Mouse (Mus musculus): ENCODE measurements at regions not wholly inside any gene's neighbourhood (a gene's known extent, or its start where the extent isn't known, plus 50 kb on each side); places are given as distances from the start of the nearest gene placed in this dataset.

DNA sequence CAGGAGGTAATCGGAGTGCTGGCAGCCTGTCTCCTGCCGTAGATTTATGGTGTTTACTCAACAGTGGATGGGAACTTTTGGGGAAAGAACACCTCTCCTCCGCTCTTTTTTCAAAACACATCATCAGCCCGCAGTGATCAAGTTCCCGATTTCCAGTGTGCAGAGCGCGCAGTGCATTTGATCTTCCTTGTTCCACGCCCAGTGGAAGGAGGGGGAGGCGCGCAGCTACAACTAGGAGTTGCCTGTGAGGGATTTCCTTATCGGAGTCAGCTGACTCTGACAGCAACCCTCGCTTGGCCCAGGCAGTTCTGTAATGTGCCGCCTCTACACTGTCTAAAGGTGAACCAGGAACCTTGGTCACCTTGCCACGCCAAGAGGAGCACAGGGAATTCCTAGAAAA lies 226.8 kb upstream of the Spdye4c start:
- ATAC-seq (ENCODE audit: borderline replicate concordance, extremely low read depth, low FRiP score, low TSS enrichment): peak; percentile 67
- Histone ChIP-seq H3K4me3 (peak overlapping the region; percentile 20; the same call in 1 of the 2 replicates), H3K9me3 (no peaks in the 10 kb centered on the region), H3K27ac (no peak overlapping the region), H3K27me3 (no peaks in the 10 kb centered on the region), H3K9ac (no peak overlapping the region), H3K36me3 (no peaks in the 10 kb centered on the region), H3K4me2 (peak overlapping the region; percentile 50), H3K4me1 (peaks cover 13% of the 10 kb centered on the region)
- WGBS: 5% methylated on average over 14 of the region's 14 CpGs

GRCm38 (mm10) chr2:128365004-128365403 lies 226.0 kb upstream of the Spdye4c start:
- Histone ChIP-seq H3K27ac (no peak overlapping the region), H3K36me3 (no peaks in the 10 kb centered on the region), H3K9me3 (no peaks in the 10 kb centered on the region), H3K4me2 (no peak overlapping the region), H3K27me3 (no peaks in the 10 kb centered on the region), H3K4me3 (no peak overlapping the region), H3K4me1 (peaks cover 13% of the 10 kb centered on the region), H3K9ac (no peak overlapping the region)
- 16% methylated on average over 3 of the region's 3 CpGs for WGBS
- ATAC-seq (ENCODE audit: borderline replicate concordance, extremely low read depth, low FRiP score, low TSS enrichment): no peak

GRCm38 (mm10) chr2:128365775-128366174 lies 225.2 kb upstream of the Spdye4c start:
- Histone ChIP-seq H3K9ac (no peak overlapping the region), H3K36me3 (no peaks in the 10 kb centered on the region)
- no peak for ATAC-seq (ENCODE audit: borderline replicate concordance, extremely low read depth, low FRiP score, low TSS enrichment)

DNA sequence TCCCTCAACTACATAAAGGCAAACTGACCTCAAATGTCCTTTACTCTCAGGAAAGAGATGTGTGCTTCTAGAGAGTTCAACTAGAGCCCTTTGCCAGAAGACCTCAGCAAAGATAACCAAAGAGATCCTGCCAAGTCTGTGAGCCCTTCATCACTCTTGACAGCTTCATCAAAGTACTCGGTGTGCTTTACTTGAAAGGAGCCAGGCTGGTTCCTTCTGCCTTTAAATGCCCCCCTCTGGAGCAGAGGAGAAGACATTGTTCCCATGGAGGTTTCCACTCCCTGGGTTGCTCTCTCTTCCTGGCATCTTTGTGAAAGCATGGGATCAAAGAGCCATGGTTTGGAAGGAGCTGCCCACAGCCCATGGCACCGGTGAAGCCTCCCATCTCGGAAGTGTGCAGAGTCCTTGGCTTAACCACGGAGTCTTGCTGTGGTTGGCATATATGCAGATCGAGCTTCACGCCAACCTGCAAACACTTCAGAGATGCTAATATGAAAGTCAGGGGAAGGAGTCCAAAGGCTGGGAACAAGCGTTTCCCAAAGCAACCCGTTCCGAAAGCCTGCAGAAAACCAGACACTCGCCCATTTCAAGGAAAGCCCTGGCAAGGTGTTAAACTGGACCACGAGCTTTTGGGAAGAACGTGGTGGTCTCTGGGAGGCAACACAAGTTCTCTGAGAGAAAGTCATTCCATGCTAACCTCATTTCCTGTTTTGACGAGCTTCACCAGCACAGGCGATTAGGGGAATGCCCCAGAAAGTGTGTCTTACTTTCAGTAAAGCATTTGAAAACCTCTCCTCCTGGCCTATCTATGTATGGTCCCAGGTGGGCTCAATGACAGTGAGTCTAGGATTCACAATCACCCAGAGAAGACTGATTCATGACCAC lies 223.5 kb upstream of the Spdye4c start:
- Histone ChIP-seq H3K27ac (no peak overlapping the region), H3K4me1 (peaks cover 24% of the 10 kb centered on the region), H3K4me2 (no peak overlapping the region), H3K27me3 (no peaks in the 10 kb centered on the region), H3K9me3 (no peaks in the 10 kb centered on the region), H3K4me3 (no peak overlapping the region), H3K36me3 (no peaks in the 10 kb centered on the region), H3K9ac (no peak overlapping the region)
- WGBS: 74% methylated on average over 14 of the region's 14 CpGs
- ATAC-seq (ENCODE audit: borderline replicate concordance, extremely low read depth, low FRiP score, low TSS enrichment): no peak

More at GRCm38 (mm10) chr2:128365775-128366174, 225.2 kb upstream of the Spdye4c start:
- no peaks in the 10 kb centered on the region for H3K27me3 ChIP-seq
- no peak overlapping the region for H3K4me2 ChIP-seq
- H3K9me3 ChIP-seq: no peaks in the 10 kb centered on the region
- WGBS: 77% methylated on average over 2 of the region's 2 CpGs
- no peak overlapping the region for H3K4me3 ChIP-seq
- peaks cover 19% of the 10 kb centered on the region for H3K4me1 ChIP-seq
- H3K27ac ChIP-seq: no peak overlapping the region

GRCm38 (mm10) chr2:128368534-128369273 lies 222.3 kb upstream of the Spdye4c start:
- no peak overlapping the region for H3K4me2 ChIP-seq

DNA sequence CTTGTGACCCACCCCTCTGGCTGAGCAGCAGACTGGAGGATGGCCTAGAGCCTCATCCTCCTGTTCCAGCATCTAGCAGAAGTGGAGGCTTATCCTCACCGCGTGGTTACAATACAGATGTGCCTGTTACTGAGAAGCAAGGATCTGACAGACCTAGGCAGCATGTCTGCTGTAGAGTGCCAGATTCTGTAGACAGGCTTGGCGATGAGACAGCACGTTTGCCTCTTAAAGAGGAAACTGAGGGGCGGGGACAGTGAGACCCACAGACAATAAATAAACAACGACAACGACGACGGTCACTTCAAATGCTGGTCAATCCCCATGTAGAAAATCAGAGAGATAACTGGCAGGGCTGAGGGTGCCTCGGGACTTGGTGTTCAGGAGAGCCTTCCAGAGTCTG lies 220.2 kb upstream of the Spdye4c start:
- H3K36me3 ChIP-seq: no peaks in the 10 kb centered on the region
- H3K4me3 ChIP-seq: no peak overlapping the region
- no peak overlapping the region for H3K9ac ChIP-seq
- peaks cover 22% of the 10 kb centered on the region for H3K4me1 ChIP-seq
- WGBS: 34% methylated on average over 10 of the region's 10 CpGs
- ATAC-seq (ENCODE audit: borderline replicate concordance, extremely low read depth, low FRiP score, low TSS enrichment): 0 out of 2 replicates have a peak, but pooled peaks have one; percentile 32
- H3K27me3 ChIP-seq: no peaks in the 10 kb centered on the region
- no peak overlapping the region; the same call in 1 of the 2 replicates for H3K4me2 ChIP-seq
- H3K9me3 ChIP-seq: no peaks in the 10 kb centered on the region
- no peak overlapping the region for H3K27ac ChIP-seq

More at GRCm38 (mm10) chr2:128368534-128369273, 222.3 kb upstream of the Spdye4c start:
- Histone ChIP-seq H3K27me3 (no peaks in the 10 kb centered on the region), H3K36me3 (no peaks in the 10 kb centered on the region), H3K4me3 (no peak overlapping the region), H3K9me3 (no peaks in the 10 kb centered on the region), H3K9ac (no peak overlapping the region), H3K4me1 (peaks cover 32% of the 10 kb centered on the region), H3K27ac (no peak overlapping the region)
- ATAC-seq (ENCODE audit: borderline replicate concordance, extremely low read depth, low FRiP score, low TSS enrichment): no peak
- 72% methylated on average over 7 of the region's 7 CpGs for WGBS

DNA sequence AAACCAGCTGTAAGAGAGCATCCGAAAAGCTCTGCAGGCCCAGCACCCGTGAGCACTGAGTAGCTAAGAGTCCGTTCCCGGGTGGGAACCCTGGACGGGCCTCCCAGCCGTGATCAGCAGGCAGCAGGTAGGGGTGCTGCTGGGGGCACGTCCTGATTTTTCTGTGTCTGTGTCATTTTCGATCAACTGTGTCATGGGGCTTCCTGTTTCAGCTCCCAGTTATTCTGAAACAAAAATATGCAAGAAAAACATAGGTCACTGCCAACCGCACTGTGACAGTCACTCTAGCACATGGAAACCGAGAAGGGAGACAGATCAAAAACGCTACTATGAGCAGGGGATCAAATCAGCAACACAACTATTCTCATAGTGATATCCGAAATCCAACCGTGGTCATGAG lies 218.8 kb upstream of the Spdye4c start:
- Histone ChIP-seq H3K4me3 (no peak overlapping the region), H3K36me3 (no peaks in the 10 kb centered on the region), H3K9ac (no peak overlapping the region), H3K4me1 (peaks cover 26% of the 10 kb centered on the region), H3K27me3 (no peaks in the 10 kb centered on the region), H3K4me2 (no peak overlapping the region), H3K9me3 (no peaks in the 10 kb centered on the region), H3K27ac (no peak overlapping the region)
- 85% methylated on average over 13 of the region's 13 CpGs for WGBS
- ATAC-seq (ENCODE audit: borderline replicate concordance, extremely low read depth, low FRiP score, low TSS enrichment): no peak

DNA sequence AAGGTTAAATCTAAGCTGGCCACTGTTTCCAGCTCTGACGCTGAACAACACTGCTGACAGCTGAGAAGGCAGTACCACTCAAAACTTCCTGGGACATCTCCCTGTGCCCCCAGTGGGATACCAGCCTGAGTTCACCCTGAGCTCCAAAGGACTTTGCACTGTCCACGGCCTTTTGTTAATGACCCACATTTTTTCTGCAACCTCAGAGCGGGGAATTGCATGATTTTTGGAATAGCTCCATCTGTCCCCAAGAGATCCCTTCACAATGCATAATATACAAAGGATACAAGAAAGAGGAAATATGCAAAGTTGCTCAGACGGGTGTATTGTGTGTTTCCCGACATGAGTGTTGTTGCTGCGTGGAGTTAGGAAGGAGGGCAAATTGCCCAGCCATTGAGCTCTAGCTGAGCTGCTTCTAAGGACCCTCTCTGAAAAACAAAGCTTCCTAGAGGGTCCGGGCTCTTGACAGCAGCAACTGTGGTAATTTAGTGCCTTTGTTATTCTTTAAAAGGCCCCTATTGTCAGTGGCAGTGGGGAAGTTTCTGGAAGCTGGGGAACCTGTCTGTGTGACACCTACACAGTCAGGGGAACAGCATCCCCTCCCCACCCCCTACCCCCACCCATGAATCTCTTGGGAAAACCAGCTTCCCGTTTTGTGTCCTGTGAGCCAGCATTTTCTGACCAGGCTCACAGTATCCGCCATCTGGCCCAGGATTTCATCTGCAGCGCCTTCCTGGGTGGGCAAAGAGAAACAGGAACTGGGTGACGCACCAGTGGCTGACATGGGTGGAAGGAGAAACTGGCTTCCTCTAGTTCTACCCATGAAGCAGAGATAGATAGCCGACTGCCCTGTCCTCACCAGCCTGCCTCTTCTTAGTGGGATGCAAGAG lies 217.4 kb upstream of the Spdye4c start:
- H3K27ac ChIP-seq: 0 out of 2 replicates have a peak overlapping the region, but pooled peaks have one; percentile 18
- 48% methylated on average over 12 of the region's 12 CpGs for WGBS
- no peak for ATAC-seq (ENCODE audit: borderline replicate concordance, extremely low read depth, low FRiP score, low TSS enrichment)

GRCm38 (mm10) chr2:128374253-128374566 lies 216.8 kb upstream of the Spdye4c start:
- Histone ChIP-seq H3K36me3 (no peaks in the 10 kb centered on the region), H3K4me1 (peaks cover 31% of the 10 kb centered on the region), H3K9me3 (no peaks in the 10 kb centered on the region), H3K27ac (no peak overlapping the region), H3K9ac (no peak overlapping the region), H3K27me3 (no peaks in the 10 kb centered on the region), H3K4me2 (no peak overlapping the region), H3K4me3 (no peak overlapping the region)
- no peak for ATAC-seq (ENCODE audit: borderline replicate concordance, extremely low read depth, low FRiP score, low TSS enrichment)
- 94% methylated on average over 2 of the region's 2 CpGs for WGBS

More for the DNA sequence above, 217.4 kb upstream of the Spdye4c start:
- Histone ChIP-seq H3K4me2 (no peak overlapping the region), H3K4me1 (peaks cover 31% of the 10 kb centered on the region), H3K9ac (no peak overlapping the region), H3K27me3 (no peaks in the 10 kb centered on the region), H3K9me3 (no peaks in the 10 kb centered on the region), H3K4me3 (no peak overlapping the region), H3K36me3 (no peaks in the 10 kb centered on the region)

DNA sequence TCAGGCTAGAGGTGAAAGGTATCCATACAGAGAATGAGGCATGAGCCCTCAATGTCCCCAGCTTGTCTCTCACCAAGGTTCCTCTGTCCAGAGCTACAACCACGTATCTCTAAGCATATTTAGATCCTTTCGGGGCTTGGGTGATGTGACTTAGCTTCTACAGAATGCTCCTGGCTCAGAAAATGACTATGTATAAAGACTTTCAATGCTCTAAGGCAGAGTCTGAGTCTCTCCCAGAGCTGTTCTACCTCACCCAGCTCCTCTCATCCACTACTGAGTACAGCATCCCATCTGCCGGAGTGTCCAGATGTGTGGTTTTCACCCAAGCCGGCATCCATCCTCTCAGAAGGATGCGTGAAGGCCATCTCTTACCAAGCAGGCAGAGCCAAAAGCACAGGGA lies 216.1 kb upstream of the Spdye4c start:
- Histone ChIP-seq H3K4me3 (no peak overlapping the region), H3K4me2 (no peak overlapping the region), H3K27ac (no peak overlapping the region), H3K36me3 (no peaks in the 10 kb centered on the region), H3K9me3 (no peaks in the 10 kb centered on the region), H3K4me1 (peaks cover 31% of the 10 kb centered on the region), H3K27me3 (no peaks in the 10 kb centered on the region), H3K9ac (no peak overlapping the region)
- 93% methylated on average over 5 of the region's 5 CpGs for WGBS
- ATAC-seq (ENCODE audit: borderline replicate concordance, extremely low read depth, low FRiP score, low TSS enrichment): no peak

GRCm38 (mm10) chr2:128375827-128376226 lies 215.2 kb upstream of the Spdye4c start:
- ATAC-seq (ENCODE audit: borderline replicate concordance, extremely low read depth, low FRiP score, low TSS enrichment): no peak
- no peak overlapping the region for H3K4me3 ChIP-seq
- no peak overlapping the region for H3K4me2 ChIP-seq
- H3K4me1 ChIP-seq: peaks cover 25% of the 10 kb centered on the region
- H3K9me3 ChIP-seq: no peaks in the 10 kb centered on the region
- H3K27me3 ChIP-seq: no peaks in the 10 kb centered on the region
- no peaks in the 10 kb centered on the region for H3K36me3 ChIP-seq
- H3K27ac ChIP-seq: no peak overlapping the region
- no peak overlapping the region for H3K9ac ChIP-seq
- 81% methylated on average over 3 of the region's 3 CpGs for WGBS

Measured in lung, embryonic 15.5 days (tissue).